Mouse (Mus musculus) left cerebral cortex, adult 9 months (tissue): ENCODE results near the gene Olfr55.
"Not testable (repeated sequence)": the region's sequence is repeated elsewhere in the genome, so short reads cannot be mapped to it uniquely, and the experiment has no call there.

Source experiments
- DNase-seq, 2 experiments: peaks; one replicate each; pipeline ENCODE4 v3.0.0; 2022; ENCODE audit warnings: low spot score in 2 of 2

Gene Olfr55

DNA sequence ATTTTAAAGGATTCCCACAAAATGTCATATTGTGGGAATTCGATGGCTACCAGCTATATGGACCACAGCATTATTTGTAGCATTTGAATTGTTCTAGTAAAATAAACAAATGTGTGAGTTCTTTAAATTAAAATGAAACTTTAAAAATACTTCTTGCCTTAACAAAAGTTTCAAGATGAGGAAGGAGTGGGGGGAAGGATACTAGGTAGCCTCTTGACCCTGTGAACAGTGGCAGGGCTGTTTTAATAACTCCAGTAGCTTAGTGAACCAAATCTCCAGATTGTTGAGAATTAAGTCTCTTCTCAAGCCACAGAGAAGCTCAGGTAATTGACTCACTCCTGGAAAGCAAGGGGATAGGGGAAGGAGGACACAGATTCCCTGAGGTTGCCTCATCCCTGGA is at the start of gene Olfr55:
Gene Olfr55, plus strand, starts transcription at position 301 of the 400 bp plus-strand sequence.
- not testable (repeated sequence) for DNase-seq

GRCm38 (mm10) chr17:33124546-33124945 is 43.7 kb upstream of the Olfr55 start:
- DNase-seq: no peak

DNA sequence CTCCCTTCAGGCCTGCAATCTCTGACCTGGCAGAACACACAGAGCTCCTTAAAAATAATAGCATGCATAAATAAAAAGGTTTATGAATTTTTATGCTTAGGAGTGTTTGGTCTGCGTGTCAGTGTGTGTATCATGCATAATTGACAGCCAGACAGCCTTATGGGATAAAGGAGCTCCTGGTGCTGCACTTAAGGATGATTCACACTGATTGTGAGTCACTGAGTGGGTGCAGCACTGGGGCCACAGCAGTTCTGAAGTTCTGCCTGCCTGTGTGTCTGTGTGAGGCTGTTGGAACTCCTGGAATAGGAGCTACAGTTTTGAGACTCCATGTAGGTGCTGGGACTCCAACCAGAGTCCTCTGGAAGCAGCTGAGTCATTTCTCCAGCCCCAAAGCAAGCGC is 42.0 kb upstream of the Olfr55 start:
- peak in 1 of 2 experiments; percentile 7 for DNase-seq

DNA sequence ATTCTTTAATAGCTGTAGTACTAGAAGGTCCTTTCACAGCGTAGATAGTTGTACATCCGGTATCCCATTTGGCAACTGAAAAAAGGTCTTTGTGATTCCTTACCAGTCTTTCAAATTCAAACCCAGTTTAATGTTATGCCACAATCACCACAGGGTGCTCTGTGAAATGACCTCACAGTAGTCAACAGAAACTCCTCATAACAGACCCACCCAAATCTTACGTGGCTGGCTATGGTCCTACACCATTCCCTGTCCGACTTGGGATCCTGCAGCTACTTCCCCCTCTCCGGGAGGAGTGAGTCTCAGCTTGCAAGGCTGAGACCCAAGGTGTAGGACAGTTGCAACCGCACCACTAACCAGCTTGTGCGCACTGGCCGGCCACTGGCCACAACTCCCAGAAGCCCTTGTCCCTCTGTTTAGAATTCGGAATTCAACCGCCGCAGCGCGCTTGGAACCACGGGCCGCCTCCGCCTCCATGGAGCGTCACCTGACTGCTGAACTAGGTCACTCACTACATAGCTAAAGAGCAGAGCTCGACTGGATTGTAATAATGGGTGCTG is 28.9 kb upstream of the Olfr55 start, which contains the start of gene Morc2b:
Gene Morc2b, minus strand, starts transcription at position 423 of the 560 bp plus-strand sequence.
- DNase-seq: no peak

DNA sequence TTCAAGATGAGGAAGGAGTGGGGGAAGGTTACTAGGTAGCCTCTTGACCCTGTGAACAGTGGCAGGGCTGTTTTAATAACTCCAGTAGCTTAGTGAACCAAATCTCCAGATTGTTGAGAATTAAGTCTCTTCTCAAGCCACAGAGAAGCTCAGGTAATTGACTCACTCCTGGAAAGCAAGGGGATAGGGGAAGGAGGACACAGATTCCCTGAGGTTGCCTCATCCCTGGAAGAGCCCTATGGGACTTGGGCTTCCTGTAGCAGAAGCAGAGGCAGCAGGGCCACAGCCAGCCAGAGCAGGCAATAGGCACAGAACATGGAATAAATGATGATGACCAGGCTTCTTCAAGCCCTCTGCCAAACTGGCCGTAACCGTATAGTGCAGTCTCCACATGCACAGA is 22.8 kb downstream of the Olfr55 start, which contains the start of gene Olfr239:
Gene Olfr239, plus strand, starts transcription at position 301 of the 400 bp plus-strand sequence.
- DNase-seq: not testable (repeated sequence)

DNA sequence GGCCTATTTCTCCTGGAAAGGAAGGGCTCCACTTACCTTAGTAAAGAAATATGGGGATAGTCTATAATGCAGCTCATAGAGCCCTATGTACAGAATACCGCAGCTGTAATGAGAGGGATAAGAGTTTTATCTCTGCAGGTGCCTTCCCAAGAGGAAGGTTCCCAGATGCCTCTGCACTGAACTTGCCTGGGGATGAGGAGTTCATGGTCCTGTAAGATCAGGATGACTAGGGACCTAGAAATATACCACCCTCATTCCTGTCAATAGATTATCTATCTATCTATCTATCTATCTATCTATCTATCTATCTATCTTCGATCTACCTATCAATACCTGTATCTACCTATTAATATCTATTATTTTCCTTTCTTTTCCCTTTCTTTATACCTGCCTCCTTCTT is 53.3 kb downstream of the Olfr55 start, which contains the start of gene Olfr1564:
Gene Olfr1564, minus strand, starts transcription at position 101 of the 400 bp plus-strand sequence.
- DNase-seq: no peak
